Mouse (Mus musculus): ENCODE data around the gene Myh10.

Myh10 gene

GRCm38 (mm10) chr11:68745374-68746200, 54.2 kb downstream of the Myh10 start:
- no peak for DNase-seq (ENCODE audit: low read depth, low spot score)

DNA sequence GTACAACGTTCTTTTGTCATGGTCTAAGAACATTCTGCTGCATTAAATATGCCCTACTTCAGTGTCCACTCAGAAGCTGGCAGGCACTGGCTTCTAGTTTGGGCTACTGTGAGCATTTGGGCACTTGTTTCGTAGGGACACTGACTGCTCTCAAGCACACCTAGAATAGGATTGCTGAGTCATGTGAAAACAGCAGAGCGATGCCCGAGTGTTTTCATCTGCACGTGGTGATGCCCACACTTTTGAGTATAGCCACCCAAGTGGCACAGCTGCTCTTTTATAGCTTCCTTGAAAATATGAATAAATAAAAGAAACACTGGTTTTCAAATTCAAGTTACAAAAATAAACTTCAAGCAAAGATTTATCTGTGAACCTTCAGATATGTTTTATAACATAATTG, 56.8 kb downstream of the Myh10 start:
- no peak for DNase-seq (ENCODE audit: low read depth, low spot score)

- no peak for DNase-seq (ENCODE audit: low read depth, low spot score)
Observed at GRCm38 (mm10) chr11:68750206-68750605, 58.8 kb downstream of the Myh10 start.

DNA sequence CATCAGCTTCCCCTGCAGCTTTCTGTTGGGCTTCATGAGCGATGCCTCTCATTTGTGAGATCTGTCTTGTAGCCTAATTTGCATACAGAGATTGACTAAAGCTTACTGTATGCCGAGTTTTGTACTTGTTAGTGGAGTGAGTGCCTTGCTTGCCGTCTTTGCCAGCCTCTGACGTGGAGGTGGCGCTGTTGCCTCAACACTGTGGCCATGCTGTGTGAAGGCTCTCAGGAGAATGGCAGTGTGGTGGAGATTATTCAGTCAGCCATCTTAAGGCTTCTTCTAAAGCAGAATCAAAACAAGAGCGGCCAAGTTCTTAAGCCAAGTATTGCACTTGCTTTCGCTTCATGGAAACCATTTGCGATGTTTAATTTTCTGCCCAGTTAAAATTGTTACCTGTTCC, 59.6 kb downstream of the Myh10 start:
- no peak for DNase-seq (ENCODE audit: low read depth, low spot score)

- peak; percentile 7 for DNase-seq (ENCODE audit: low read depth, low spot score)
Observed at GRCm38 (mm10) chr11:68754283-68754682, 62.9 kb downstream of the Myh10 start.

DNA sequence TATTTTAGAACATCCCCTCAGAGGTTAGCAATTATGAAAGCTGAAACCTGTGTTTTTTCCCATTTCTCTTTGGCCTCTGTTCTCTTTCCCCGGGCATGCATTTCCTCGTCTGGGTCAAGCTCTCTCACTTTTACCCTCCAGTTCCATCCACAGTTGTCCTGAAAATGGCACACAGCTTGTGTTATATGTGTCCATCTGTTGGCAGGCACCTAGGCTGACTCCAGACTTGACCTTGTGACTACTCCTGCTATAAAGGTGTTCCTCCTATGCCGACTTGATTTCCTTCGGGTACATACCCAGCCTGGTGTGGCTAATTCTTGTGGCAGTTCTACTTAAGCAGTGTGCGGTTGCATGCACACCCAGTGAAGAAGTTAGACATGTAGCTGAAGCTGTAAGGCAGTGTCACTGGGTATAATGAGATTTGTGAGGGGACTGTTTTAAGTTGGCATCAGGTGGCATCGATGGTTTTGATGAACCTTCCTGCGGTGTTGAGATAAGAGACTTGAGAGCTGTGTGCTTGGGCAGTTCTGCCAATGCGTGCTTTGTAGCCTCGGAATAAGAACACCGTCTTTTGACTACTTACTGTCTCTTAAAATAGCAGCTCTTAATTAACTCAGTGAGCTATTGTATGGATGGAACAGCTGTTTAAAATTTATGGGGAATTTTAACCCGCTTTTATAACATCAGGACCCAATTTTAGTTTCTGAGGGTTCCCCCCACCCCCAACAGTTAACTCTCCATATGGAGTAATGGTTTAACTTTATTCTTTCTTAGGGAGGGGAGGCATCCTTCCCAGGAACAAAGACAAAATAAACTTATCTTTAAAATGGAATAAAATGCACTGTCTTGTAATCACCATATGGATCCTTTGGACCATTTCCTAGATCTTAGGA, 65.3 kb downstream of the Myh10 start:
- DNase-seq (ENCODE audit: low read depth, low spot score): no peak

DNA sequence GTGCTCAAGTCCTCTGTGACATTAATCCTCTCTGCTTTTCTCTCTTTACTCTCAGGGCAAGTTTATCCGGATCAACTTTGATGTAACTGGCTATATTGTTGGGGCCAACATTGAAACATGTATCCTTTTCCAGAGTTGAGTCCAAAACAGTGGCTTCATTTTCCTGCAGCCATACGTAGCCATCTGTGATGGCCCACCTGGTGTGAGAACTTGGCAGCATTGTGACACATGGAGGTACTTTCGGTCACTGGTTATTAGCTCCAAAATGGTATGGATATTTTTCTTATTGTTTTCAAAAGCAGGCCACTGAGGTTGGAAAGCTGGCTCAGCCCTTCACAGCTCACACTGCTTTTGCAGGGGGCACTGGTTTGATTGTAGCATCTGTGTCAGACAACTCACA, 68.3 kb downstream of the Myh10 start:
- DNase-seq (ENCODE audit: low read depth, low spot score): no peak

DNA sequence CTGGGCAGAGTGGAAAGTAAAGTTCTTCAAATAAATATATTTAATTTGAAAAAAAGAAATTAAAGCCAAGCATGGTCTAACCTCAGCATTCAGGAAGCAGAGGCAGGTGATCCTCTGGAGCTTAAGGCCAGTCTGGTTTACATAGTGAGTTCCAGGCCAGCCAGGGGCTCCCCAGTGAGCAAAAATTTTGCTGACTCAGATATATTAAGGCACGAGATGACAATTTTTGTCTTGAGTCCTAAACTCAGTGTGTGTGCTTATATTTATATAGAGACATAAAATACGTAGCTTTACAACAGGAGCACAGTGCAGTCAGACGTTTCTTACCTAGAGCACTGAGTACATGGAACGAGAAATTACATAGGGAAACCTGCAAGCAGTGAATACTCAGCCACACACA, 69.8 kb downstream of the Myh10 start:
- DNase-seq (ENCODE audit: low read depth, low spot score): no peak

- no peak for DNase-seq (ENCODE audit: low read depth, low spot score)
Observed at GRCm38 (mm10) chr11:68761664-68762063, 70.3 kb downstream of the Myh10 start.

DNA sequence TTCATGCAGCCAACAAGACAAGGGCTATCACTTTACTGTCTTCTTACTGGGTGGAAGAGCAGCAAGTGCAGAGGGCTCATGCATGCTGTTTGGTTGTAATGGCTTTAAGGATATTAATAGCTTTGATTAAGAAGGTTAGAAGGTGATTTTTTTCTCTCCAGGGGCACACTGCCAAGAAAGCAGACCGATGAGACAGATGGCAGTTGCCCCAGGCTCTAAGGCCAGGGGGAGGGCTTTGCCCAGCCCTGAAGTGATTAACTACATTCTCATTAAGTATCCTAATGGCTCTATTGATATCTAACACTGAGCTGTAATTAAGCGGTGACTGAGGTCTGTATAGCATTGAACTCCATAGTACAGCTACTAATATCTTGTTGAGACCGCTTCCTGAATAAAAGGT, 73.3 kb downstream of the Myh10 start:
- DNase-seq (ENCODE audit: low read depth, low spot score): no peak

- no peak for DNase-seq (ENCODE audit: low read depth, low spot score)
Observed at GRCm38 (mm10) chr11:68767762-68768542, 76.6 kb downstream of the Myh10 start.

GRCm38 (mm10) chr11:68769770-68770510, 78.6 kb downstream of the Myh10 start:
- no peak for DNase-seq (ENCODE audit: low read depth, low spot score)

GRCm38 (mm10) chr11:68776147-68776655, 84.8 kb downstream of the Myh10 start:
- DNase-seq (ENCODE audit: low read depth, low spot score): no peak

- DNase-seq (ENCODE audit: low read depth, low spot score): no peak
Observed at GRCm38 (mm10) chr11:68777933-68778332, 86.6 kb downstream of the Myh10 start.

- DNase-seq (ENCODE audit: low read depth, low spot score): no peak
Observed at GRCm38 (mm10) chr11:68778855-68779254, 87.5 kb downstream of the Myh10 start.

- no peak for DNase-seq (ENCODE audit: low read depth, low spot score)
Observed at GRCm38 (mm10) chr11:68779735-68780465, 88.5 kb downstream of the Myh10 start.

- DNase-seq (ENCODE audit: low read depth, low spot score): no peak
Observed at GRCm38 (mm10) chr11:68780466-68781114, 89.2 kb downstream of the Myh10 start.

GRCm38 (mm10) chr11:68782336-68782735, 91.0 kb downstream of the Myh10 start:
- no peak for DNase-seq (ENCODE audit: low read depth, low spot score)

DNA sequence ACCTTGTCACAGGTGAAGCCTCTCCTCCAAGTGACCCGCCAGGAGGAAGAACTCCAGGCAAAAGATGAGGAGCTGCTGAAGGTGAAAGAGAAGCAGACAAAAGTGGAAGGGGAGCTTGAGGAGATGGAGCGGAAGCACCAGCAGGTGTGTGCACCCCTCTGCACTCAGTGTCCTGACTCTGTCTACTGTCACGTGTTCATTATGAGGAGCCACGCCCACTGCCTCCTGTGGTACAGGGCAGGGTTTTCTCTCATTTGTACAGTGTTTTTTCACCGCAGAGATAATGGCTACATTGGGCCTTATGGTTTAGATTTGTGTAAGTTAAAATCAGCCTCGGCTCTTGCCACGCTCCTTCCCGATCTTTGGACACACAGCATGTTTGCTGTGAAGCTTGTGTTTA, 94.5 kb downstream of the Myh10 start:
- DNase-seq (ENCODE audit: low read depth, low spot score): no peak

DNA sequence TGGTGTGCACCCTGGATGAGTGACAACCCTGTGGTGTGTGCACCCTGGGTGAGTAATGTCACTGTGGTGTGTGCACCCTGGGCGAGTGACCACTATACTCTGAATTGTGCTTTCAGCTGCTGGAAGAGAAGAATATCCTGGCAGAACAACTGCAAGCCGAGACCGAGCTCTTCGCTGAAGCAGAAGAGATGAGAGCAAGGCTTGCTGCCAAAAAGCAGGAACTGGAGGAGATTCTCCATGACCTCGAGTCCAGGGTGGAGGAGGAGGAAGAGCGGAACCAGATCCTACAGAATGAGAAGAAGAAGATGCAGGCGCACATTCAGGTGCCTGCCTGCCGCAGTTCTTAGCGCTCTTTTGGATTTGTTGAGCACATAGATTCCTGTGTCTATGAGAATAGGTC, 95.9 kb downstream of the Myh10 start:
- no peak for DNase-seq (ENCODE audit: low read depth, low spot score)
